Mouse (Mus musculus) kidney, embryonic 15.5 days (tissue): ENCODE data around the gene Dnmt3l. TPM values are rescaled to one million over a fixed set of nuclear protein-coding genes. Genes with fewer than 3 reads are reported as not detected.

Experiments
- ATAC-seq: fragments of 200-750 bp; cut with Nextera tagmentation; replicated peaks from 2 replicates; pipeline ENCODE4 v1.8.0; 2017; ENCODE audit warnings: moderate TSS enrichment; ENCODE audit not compliant: low FRiP score
- H3K27ac ChIP-seq: fragments of 300-500 bp; sonication (generic); 2 replicates; pipeline ENCODE4 v1.5.1; 2015; ENCODE audit warnings: mild to moderate bottlenecking, inconsistent platforms
- H3K27me3 ChIP-seq: fragments of 300-500 bp; sonication (generic); 2 replicates; pipeline ENCODE4 v1.6.1; 2015; ENCODE audit warnings: inconsistent platforms
- H3K36me3 ChIP-seq: fragments of 300-500 bp; sonication (generic); 2 replicates; pipeline ENCODE4 v1.6.1; 2015; ENCODE audit warnings: inconsistent platforms
- H3K4me1 ChIP-seq: fragments of 300-500 bp; sonication (generic); 2 replicates; pipeline ENCODE4 v1.6.1; 2015; ENCODE audit warnings: inconsistent platforms
- H3K4me2 ChIP-seq: fragments of 300-500 bp; sonication (generic); 2 replicates; pipeline ENCODE4 v1.6.1; 2015; ENCODE audit warnings: moderate library complexity, mild to moderate bottlenecking, inconsistent platforms
- H3K4me3 ChIP-seq: fragments of 300-500 bp; sonication (generic); replicated peaks from 2 replicates; pipeline ENCODE4 v1.5.1; 2015; ENCODE audit warnings: mild to moderate bottlenecking, inconsistent platforms
- H3K9ac ChIP-seq: fragments of 300-500 bp; sonication (generic); 2 replicates; pipeline ENCODE4 v1.6.1; 2015; ENCODE audit warnings: mild to moderate bottlenecking, inconsistent platforms
- H3K9me3 ChIP-seq: fragments of 300-500 bp; sonication (generic); replicated peaks from 2 replicates; pipeline ENCODE4 v1.6.1; 2016; ENCODE audit warnings: inconsistent platforms
- WGBS: fragments of 180-500 bp; shearing (Covaris S2); methylation state at CpG from one replicate; pipeline ENCODE4 v1.1.7; 2015; ENCODE audit warnings: mixed read lengths; 5-methylcytosine and 5-hydroxymethylcytosine counted together
- polyA plus RNA-seq: library from polyadenylated mRNA; unstranded; fragments of >200 nt; fragmentation: Nextera tagmentation; extraction: Ambion mirVana; gene quantifications from 2 replicates; pipeline ENCODE4 v1.2.1, GENCODE M21; 2015

Dnmt3l gene
- polyA plus RNA-seq, 1 experiment from 2014 or later = 0.68 TPM

GRCm38 (mm10) chr10:78068541-78068940 lies 26.8 kb downstream of the Dnmt3l start:
- Histone ChIP-seq H3K27me3 (peaks cover 14% of the 10 kb centered on the region; the same call in 1 of the 2 replicates), H3K9me3 (no peaks in the 10 kb centered on the region), H3K4me3 (peak overlapping the region; percentile 63), H3K4me2 (peak overlapping the region; percentile 93), H3K4me1 (peaks cover 15% of the 10 kb centered on the region), H3K36me3 (peaks cover 7% of the 10 kb centered on the region), H3K9ac (peak overlapping the region; percentile 59; the same call in 1 of the 2 replicates), H3K27ac (no peak overlapping the region)
- ATAC-seq = no peak
- 11% methylated on average over 11 of the region's 11 CpGs for WGBS

- Histone ChIP-seq H3K9ac (peak within 1 kb of the TSS; percentile 59), H3K27ac (peak within 1 kb of the TSS; percentile 69), H3K9me3 (no peaks in the 10 kb centered on the region), H3K36me3 (peaks cover 11% of the 10 kb centered on the region), H3K4me2 (peak within 1 kb of the TSS; percentile 93), H3K4me1 (peaks cover 15% of the 10 kb centered on the region), H3K4me3 (peak within 1 kb of the TSS; percentile 63), H3K27me3 (peaks cover 14% of the 10 kb centered on the region; the same call in 1 of the 2 replicates)
- ATAC-seq = peak; percentile 95
- WGBS = under 1% methylated on average over 66 of the region's 66 CpGs
Measured at GRCm38 (mm10) chr10:78069101-78070011, 27.6 kb downstream of the Dnmt3l start, which contains the start of gene Icosl. Gene Icosl, plus strand, starts transcription at chr10:78069302.

GRCm38 (mm10) chr10:78074151-78074550 lies 32.4 kb downstream of the Dnmt3l start:
- ATAC-seq = no peak
- Histone ChIP-seq H3K4me3 (no peak overlapping the region), H3K27me3 (no peaks in the 10 kb centered on the region), H3K9me3 (no peaks in the 10 kb centered on the region), H3K36me3 (peaks cover 33% of the 10 kb centered on the region), H3K4me1 (peaks cover 8% of the 10 kb centered on the region), H3K27ac (no peak overlapping the region), H3K9ac (no peak overlapping the region), H3K4me2 (no peak overlapping the region)
- 79% methylated on average over 4 of the region's 4 CpGs for WGBS

GRCm38 (mm10) chr10:78074977-78075376 lies 33.2 kb downstream of the Dnmt3l start:
- Histone ChIP-seq H3K27me3 (no peaks in the 10 kb centered on the region), H3K4me1 (peaks cover 1% of the 10 kb centered on the region), H3K9ac (no peak overlapping the region), H3K4me2 (no peak overlapping the region), H3K36me3 (peaks cover 33% of the 10 kb centered on the region), H3K4me3 (no peak overlapping the region), H3K9me3 (no peaks in the 10 kb centered on the region), H3K27ac (no peak overlapping the region)
- no peak for ATAC-seq
- 77% methylated on average over 11 of the region's 11 CpGs for WGBS

GRCm38 (mm10) chr10:78077862-78078261 lies 36.1 kb downstream of the Dnmt3l start:
- Histone ChIP-seq H3K9me3 (no peaks in the 10 kb centered on the region), H3K27ac (no peak overlapping the region), H3K4me3 (no peak overlapping the region), H3K4me2 (no peak overlapping the region), H3K4me1 (no peaks in the 10 kb centered on the region), H3K27me3 (no peaks in the 10 kb centered on the region), H3K36me3 (peaks cover 26% of the 10 kb centered on the region), H3K9ac (no peak overlapping the region)
- ATAC-seq = no peak
- 78% methylated on average over 9 of the region's 9 CpGs for WGBS

DNA sequence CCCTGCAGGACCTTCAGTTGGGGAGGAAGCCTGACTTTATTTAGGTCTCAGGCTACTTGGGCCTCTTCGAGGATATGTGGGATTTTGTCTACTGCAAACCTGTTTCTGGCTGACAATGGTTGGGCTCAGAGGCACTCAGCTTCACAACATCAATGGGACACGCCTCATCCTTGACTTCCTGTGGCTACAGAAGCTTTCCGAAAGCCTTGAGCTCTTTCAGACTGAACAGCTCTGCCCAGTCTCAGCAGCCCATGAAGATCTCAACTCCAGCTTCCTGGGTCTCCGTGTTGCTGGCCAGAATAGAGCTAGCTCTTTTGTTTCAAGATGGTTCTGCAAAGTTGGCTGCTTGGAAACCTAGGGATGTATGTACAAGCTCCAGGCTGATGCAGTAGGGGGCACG lies 36.5 kb downstream of the Dnmt3l start:
- Histone ChIP-seq H3K4me2 (no peak overlapping the region), H3K9me3 (no peaks in the 10 kb centered on the region), H3K27me3 (no peaks in the 10 kb centered on the region), H3K27ac (no peak overlapping the region), H3K4me1 (no peaks in the 10 kb centered on the region), H3K4me3 (no peak overlapping the region), H3K36me3 (peaks cover 26% of the 10 kb centered on the region), H3K9ac (no peak overlapping the region)
- WGBS = 78% methylated on average over 5 of the region's 5 CpGs
- ATAC-seq = no peak

GRCm38 (mm10) chr10:78079955-78080591 lies 38.3 kb downstream of the Dnmt3l start:
- ATAC-seq = no peak
- WGBS = 79% methylated on average over 4 of the region's 4 CpGs

DNA sequence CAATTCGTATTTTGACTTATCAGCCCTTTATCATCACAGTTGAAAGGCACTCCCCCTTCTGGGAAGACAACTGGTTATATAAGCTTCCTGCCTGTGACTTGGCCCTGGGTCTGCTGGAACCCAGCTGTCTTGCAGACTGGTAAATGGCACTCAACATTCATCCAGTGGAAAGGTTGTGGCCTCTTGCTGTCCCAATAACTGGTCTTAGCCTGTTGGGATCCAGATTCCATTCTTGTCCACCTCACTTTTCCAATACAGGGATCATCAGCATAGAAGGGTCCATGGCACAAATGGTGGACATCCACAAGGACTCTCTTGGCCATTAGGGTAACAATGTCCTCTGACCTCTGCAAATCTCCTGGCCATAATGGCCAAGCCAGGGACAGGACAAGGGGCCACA lies 42.3 kb downstream of the Dnmt3l start:
- Histone ChIP-seq H3K27ac (no peak overlapping the region), H3K36me3 (no peaks in the 10 kb centered on the region), H3K27me3 (no peaks in the 10 kb centered on the region), H3K4me1 (no peaks in the 10 kb centered on the region), H3K4me2 (no peak overlapping the region), H3K9ac (no peak overlapping the region), H3K9me3 (no peaks in the 10 kb centered on the region), H3K4me3 (no peak overlapping the region)
- ATAC-seq = no peak
- 65% methylated on average over 1 of the region's 1 CpGs for WGBS

More at GRCm38 (mm10) chr10:78079955-78080591, 38.3 kb downstream of the Dnmt3l start:
- no peak overlapping the region for H3K4me2 ChIP-seq
- no peaks in the 10 kb centered on the region for H3K27me3 ChIP-seq
- no peaks in the 10 kb centered on the region for H3K9me3 ChIP-seq
- no peak overlapping the region for H3K27ac ChIP-seq
- H3K4me3 ChIP-seq = no peak overlapping the region
- H3K36me3 ChIP-seq = peaks cover 22% of the 10 kb centered on the region
- no peaks in the 10 kb centered on the region for H3K4me1 ChIP-seq
- H3K9ac ChIP-seq = no peak overlapping the region

DNA sequence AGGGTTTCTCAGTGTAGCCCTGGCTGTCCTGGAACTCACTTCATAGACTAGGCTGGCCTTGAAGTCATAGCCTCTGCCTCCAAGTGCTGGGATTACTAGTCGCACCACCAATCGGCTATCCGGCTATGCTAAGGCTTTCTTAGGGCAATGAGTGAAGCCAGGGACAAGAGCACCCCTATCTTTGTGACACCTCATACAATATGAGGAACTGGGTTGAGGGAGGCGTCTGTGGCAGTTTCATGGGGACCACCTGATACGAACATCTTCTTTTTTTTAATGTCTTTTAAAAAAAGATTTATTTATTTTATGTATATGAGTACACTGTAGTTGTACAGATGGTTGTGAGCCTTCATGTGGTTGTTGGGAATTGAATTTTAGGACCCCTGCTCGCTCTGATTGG lies 44.0 kb downstream of the Dnmt3l start:
- Histone ChIP-seq H3K27ac (no peak overlapping the region), H3K4me2 (no peak overlapping the region), H3K9ac (no peak overlapping the region), H3K36me3 (no peaks in the 10 kb centered on the region), H3K9me3 (no peaks in the 10 kb centered on the region), H3K4me3 (no peak overlapping the region), H3K4me1 (no peaks in the 10 kb centered on the region), H3K27me3 (no peaks in the 10 kb centered on the region)
- no peak for ATAC-seq
- WGBS = 92% methylated on average over 6 of the region's 6 CpGs

- no peak overlapping the region for H3K4me3 ChIP-seq
- no peak overlapping the region for H3K27ac ChIP-seq
- ATAC-seq = no peak
- no peaks in the 10 kb centered on the region for H3K9me3 ChIP-seq
- H3K4me2 ChIP-seq = no peak overlapping the region
- H3K4me1 ChIP-seq = no peaks in the 10 kb centered on the region
- 81% methylated on average over 10 of the region's 10 CpGs for WGBS
- no peaks in the 10 kb centered on the region for H3K36me3 ChIP-seq
- no peak overlapping the region for H3K9ac ChIP-seq
- no peaks in the 10 kb centered on the region for H3K27me3 ChIP-seq
Measured at GRCm38 (mm10) chr10:78086444-78087061, 44.8 kb downstream of the Dnmt3l start.

- Histone ChIP-seq H3K4me2 (no peak overlapping the region), H3K27me3 (no peaks in the 10 kb centered on the region), H3K36me3 (no peaks in the 10 kb centered on the region), H3K4me1 (no peaks in the 10 kb centered on the region), H3K4me3 (no peak overlapping the region), H3K27ac (no peak overlapping the region), H3K9me3 (no peaks in the 10 kb centered on the region), H3K9ac (no peak overlapping the region)
- 84% methylated on average over 6 of the region's 6 CpGs for WGBS
- ATAC-seq = no peak
Measured at GRCm38 (mm10) chr10:78087101-78087511, 45.4 kb downstream of the Dnmt3l start.

- no peak overlapping the region for H3K4me2 ChIP-seq
- 62% methylated on average over 6 of the region's 6 CpGs for WGBS
- H3K27me3 ChIP-seq = no peaks in the 10 kb centered on the region
- ATAC-seq = no peak
- no peaks in the 10 kb centered on the region for H3K36me3 ChIP-seq
- 0 out of 2 replicates have a peak, but pooled peaks cover 3% of the 10 kb centered on the region for H3K4me1 ChIP-seq
- no peak overlapping the region for H3K4me3 ChIP-seq
- H3K9ac ChIP-seq = no peak overlapping the region
- no peaks in the 10 kb centered on the region for H3K9me3 ChIP-seq
- no peak overlapping the region for H3K27ac ChIP-seq
Measured at GRCm38 (mm10) chr10:78090246-78090645, 48.5 kb downstream of the Dnmt3l start.
